Mouse (Mus musculus) cerebellum, adult 2 months (tissue): ENCODE data around the gene Vac14.

Source experiments
- CTCF ChIP-seq: fragments of 200-500 bp; IDR thresholded peaks from 2 replicates; pipeline ENCODE4 v1.5.1; 2011; ENCODE audit warnings: low read depth, mild to moderate bottlenecking, control low read depth, low read length, moderate library complexity, borderline replicate concordance; ENCODE audit not compliant: insufficient read depth
- POLR2A ChIP-seq: fragments of 200-500 bp; IDR thresholded peaks from 2 replicates; pipeline ENCODE4 v1.6.1; 2011; ENCODE audit warnings: low read length, control low read depth, borderline replicate concordance; ENCODE audit not compliant: insufficient read depth

GRCm38 (mm10) chr8:110665000-110665399, 46.6 kb downstream of the Vac14 start:
- TF ChIP-seq CTCF, result no peak
- TF ChIP-seq POLR2A, result no peak
